Comparison of ENCODE assay signal across 11 mouse cellular contexts in genomic region chr12:112376236-112376635, GRCm38 (mm10).
DNase-seq lines count a peak whose midpoint lies in the region; ATAC-seq lines count a peak whose summit lies in the region.
"Had no signal": no experiment of that assay in that cellular context is flagged by ENCODE, and none has a peak within 500 bp of the region (broad histone marks: within the 10 kb centered on the region; RNA-seq: fewer than 3 reads in every experiment).

No protein-coding gene starts in this region.

- ATAC-seq in cerebellum, adult (ENCODE audit: insufficient number of reproducible peaks, low FRiP score, low TSS enrichment): no peak
- ATAC-seq in inflammation-experienced regulatory T-cells, adult 6 months: no peak

- peak; percentile 33 for DNase-seq in cerebellum, adult 11 months
- DNase-seq in kidney, postnatal 10 days: peak; percentile 56
- DNase-seq in kidney, adult 11 months: no peak
- peak; percentile 42 for DNase-seq in cerebellum, adult 11-12 months
- DNase-seq in cerebellum, postnatal 25 days: peak; percentile 72 to 83
- DNase-seq in spleen, adult 12 weeks (ENCODE audit: low spot score): no peak
- DNase-seq: adrenal gland, adult 2 months; lung, embryonic 14.5 days; thymus, postnatal 25 days had no signal

Comparison
In these comparisons a context has a peak if more than half of its experiments do, and no peak if none do; other contexts are left out.
1. DNase-seq: peak in cerebellum, adult 11 months (single experiment), kidney, postnatal 10 days (single experiment), cerebellum, adult 11-12 months (single experiment) and cerebellum, postnatal 25 days (2 of 2); none in kidney, adult 11 months (single experiment) and spleen, adult 12 weeks (single experiment).